Comparison of ENCODE assay signal across 28 mouse cellular contexts in the genomic region with DNA sequence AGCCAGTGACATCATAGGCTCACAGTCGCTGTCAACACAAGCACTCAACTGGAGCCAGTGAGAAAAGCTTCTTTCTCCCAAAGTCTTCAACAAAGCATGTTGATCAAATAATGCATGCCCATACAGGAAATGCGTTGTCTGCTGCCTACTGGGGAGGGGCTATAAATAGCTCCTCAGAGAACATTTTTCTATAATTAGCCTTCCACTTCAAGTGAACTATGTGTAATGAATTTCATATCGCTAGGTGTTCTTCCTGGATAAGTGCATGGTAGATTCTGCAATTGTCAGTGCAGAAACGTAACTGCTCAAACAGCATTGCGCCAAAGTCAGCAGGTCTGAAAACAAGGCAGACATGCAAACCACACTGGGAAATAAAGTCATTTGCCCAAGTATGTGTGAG. TPM values are rescaled to one million over a fixed set of nuclear protein-coding genes. Genes with fewer than 3 reads are reported as not detected.
DNase-seq lines count a peak whose midpoint lies in the region; ATAC-seq and TF ChIP-seq lines count a peak whose summit lies in the region.
"Had no signal": no experiment of that assay in that cellular context is flagged by ENCODE, and none has a peak within 500 bp of the region (broad histone marks: within the 10 kb centered on the region; RNA-seq: fewer than 3 reads in every experiment).

No protein-coding gene starts in this region.

- no peak overlapping the region for H3K4me2 ChIP-seq in forebrain, postnatal 0 days (ENCODE audit: low read depth)
- H3K4me2 ChIP-seq in forebrain, embryonic 15.5 days (replicated peaks) = no peak overlapping the region
- H3K4me2 ChIP-seq in heart, embryonic 16.5 days (ENCODE audit: low read depth, low read length) = no peak overlapping the region
- H3K4me2 ChIP-seq in midbrain, embryonic 13.5 days (replicated peaks) = no peak overlapping the region
- H3K4me2 ChIP-seq: forebrain, embryonic 12.5 days; hindbrain, embryonic 15.5 days; intestine, embryonic 15.5 days; midbrain, embryonic 12.5 days; neural tube, embryonic 15.5 days had no signal

- TF ChIP-seq POLR2A in brain, embryonic 14.5 days (IDR thresholded peaks at IDR 0.05; ENCODE audit: borderline replicate concordance, extremely low read depth, insufficient read depth, insufficient read length, poor library complexity, severe bottlenecking) = no peak

- H3K27ac ChIP-seq in forebrain, postnatal 0 days (ENCODE audit: low read depth, low read length) = 0 out of 2 replicates have a peak overlapping the region, but pooled peaks have one; percentile 29
- no peak overlapping the region for H3K27ac ChIP-seq in forebrain, embryonic 15.5 days (replicated peaks)
- peak overlapping the region; percentile 80 for H3K27ac ChIP-seq in heart, embryonic 16.5 days (ENCODE audit: low read length)
- no peak overlapping the region for H3K27ac ChIP-seq in left cerebral cortex, adult 2 months
- H3K27ac ChIP-seq in midbrain, embryonic 13.5 days = no peak overlapping the region
- H3K27ac ChIP-seq: forebrain, embryonic 12.5 days; hindbrain, embryonic 15.5 days; intestine, embryonic 15.5 days; limb, embryonic 10.5 days; macrophage; midbrain, embryonic 12.5 days; neural tube, embryonic 15.5 days had no signal

- peak; percentile 17 for DNase-seq in forebrain, postnatal 0 days
- DNase-seq in heart, adult 18-20 months = no peak
- DNase-seq in CD4-positive helper T cell, adult 2 months (ENCODE audit: low read depth, low spot score) = peak; percentile 42
- DNase-seq in brain, embryonic 14.5 days (ENCODE audit: low read depth) = peak; percentile 25
- DNase-seq in left cerebral cortex, adult 2 months (ENCODE audit: extremely low spot score in 1 of 2, low spot score in 2 of 2) = no peak
- DNase-seq: adrenal gland, adult 2 months; cerebellum, adult 9-11 months; gastrocnemius, postnatal 36 days; heart, postnatal 36 days; kidney, adult 9 months; kidney, postnatal 36 days; layer of hippocampus, adult 9-11 months; lung, adult 18-20 months; right cerebral cortex, postnatal 14 days; spleen, adult 18-20 months; thymus, adult 2 months had no signal

- H3K9ac ChIP-seq in forebrain, postnatal 0 days = no peak overlapping the region
- no peak overlapping the region for H3K9ac ChIP-seq in forebrain, embryonic 15.5 days (replicated peaks)
- H3K9ac ChIP-seq in heart, embryonic 16.5 days (ENCODE audit: low read length) = no peak overlapping the region
- H3K9ac ChIP-seq in midbrain, embryonic 13.5 days (replicated peaks) = no peak overlapping the region
- H3K9ac ChIP-seq: forebrain, embryonic 12.5 days; hindbrain, embryonic 15.5 days; intestine, embryonic 15.5 days; midbrain, embryonic 12.5 days; neural tube, embryonic 15.5 days had no signal

- H3K4me3 ChIP-seq in forebrain, postnatal 0 days (ENCODE audit: low read depth, low read length) = no peak overlapping the region
- H3K4me3 ChIP-seq in forebrain, embryonic 15.5 days = no peak overlapping the region
- no peak overlapping the region for H3K4me3 ChIP-seq in heart, embryonic 16.5 days (ENCODE audit: low read length)
- no peak overlapping the region for H3K4me3 ChIP-seq in left cerebral cortex, adult 2 months
- no peak overlapping the region for H3K4me3 ChIP-seq in midbrain, embryonic 13.5 days (replicated peaks)
- H3K4me3 ChIP-seq: forebrain, embryonic 12.5 days; hindbrain, embryonic 15.5 days; intestine, embryonic 15.5 days; limb, embryonic 10.5 days; midbrain, embryonic 12.5 days; myocyte; neural tube, embryonic 15.5 days had no signal

- H3K4me1 ChIP-seq in forebrain, postnatal 0 days (ENCODE audit: insufficient read depth) = no peaks in the 10 kb centered on the region
- no peaks in the 10 kb centered on the region for H3K4me1 ChIP-seq in forebrain, embryonic 15.5 days
- H3K4me1 ChIP-seq in heart, embryonic 16.5 days (ENCODE audit: control insufficient read depth, insufficient read depth, low read length) = peaks cover 16% of the 10 kb centered on the region
- no peaks in the 10 kb centered on the region for H3K4me1 ChIP-seq in midbrain, embryonic 13.5 days (replicated peaks)
- H3K4me1 ChIP-seq: forebrain, embryonic 12.5 days; hindbrain, embryonic 15.5 days; limb, embryonic 10.5 days; midbrain, embryonic 12.5 days had no signal

- H3K9me3 ChIP-seq in forebrain, postnatal 0 days (ENCODE audit: low read length) = no peaks in the 10 kb centered on the region
- H3K9me3 ChIP-seq in forebrain, embryonic 15.5 days = no peaks in the 10 kb centered on the region
- no peaks in the 10 kb centered on the region; the same call in 1 of the 2 replicates for H3K9me3 ChIP-seq in heart, embryonic 16.5 days (replicated peaks; ENCODE audit: control insufficient read depth, low read length)
- H3K9me3 ChIP-seq in midbrain, embryonic 13.5 days = no peaks in the 10 kb centered on the region
- H3K9me3 ChIP-seq: forebrain, embryonic 12.5 days; hindbrain, embryonic 15.5 days; intestine, embryonic 15.5 days; limb, embryonic 10.5 days; midbrain, embryonic 12.5 days; neural tube, embryonic 15.5 days had no signal

- H3K36me3 ChIP-seq in forebrain, postnatal 0 days (ENCODE audit: insufficient read depth) = no peaks in the 10 kb centered on the region
- H3K36me3 ChIP-seq in forebrain, embryonic 15.5 days = no peaks in the 10 kb centered on the region
- H3K36me3 ChIP-seq in heart, embryonic 16.5 days (ENCODE audit: control insufficient read depth, insufficient read depth) = no peaks in the 10 kb centered on the region
- H3K36me3 ChIP-seq in midbrain, embryonic 13.5 days = no peaks in the 10 kb centered on the region
- H3K36me3 ChIP-seq: forebrain, embryonic 12.5 days; hindbrain, embryonic 15.5 days; intestine, embryonic 15.5 days; limb, embryonic 10.5 days; midbrain, embryonic 12.5 days; neural tube, embryonic 15.5 days had no signal

- peak; percentile 67; the same call in 1 of the 2 replicates for ATAC-seq in forebrain, postnatal 0 days
- ATAC-seq in forebrain, embryonic 15.5 days (replicated peaks) = no peak
- ATAC-seq in heart, embryonic 16.5 days (replicated peaks; ENCODE audit: extremely low read depth, insufficient read depth, low FRiP score) = peak; percentile 79
- ATAC-seq in midbrain, embryonic 13.5 days = no peak

- 57% methylated on average over 5 of the region's 5 CpGs for WGBS in forebrain, postnatal 0 days
- WGBS in forebrain, embryonic 15.5 days = 74% methylated on average over 5 of the region's 5 CpGs
- 47% methylated on average over 5 of the region's 5 CpGs for WGBS in heart, embryonic 16.5 days
- 83% methylated on average over 5 of the region's 5 CpGs for WGBS in midbrain, embryonic 13.5 days

- no peak for TF ChIP-seq CTCF in forebrain, postnatal 0 days (IDR thresholded peaks at IDR 0.05; ENCODE audit: low read depth)
- no peak for TF ChIP-seq CTCF in brain, embryonic 14.5 days (IDR thresholded peaks at IDR 0.05; ENCODE audit: borderline replicate concordance, extremely low read depth, insufficient read depth, insufficient read length)
- TF ChIP-seq CTCF in left cerebral cortex, adult 2 months (IDR thresholded peaks at IDR 0.05) = no peak

- no peaks in the 10 kb centered on the region; the same call in 1 of the 2 replicates for H3K27me3 ChIP-seq in forebrain, postnatal 0 days (ENCODE audit: insufficient read depth, low read length)
- no peaks in the 10 kb centered on the region for H3K27me3 ChIP-seq in forebrain, embryonic 15.5 days
- no peaks in the 10 kb centered on the region for H3K27me3 ChIP-seq in heart, embryonic 16.5 days (ENCODE audit: control insufficient read depth, insufficient read depth, low read length)
- H3K27me3 ChIP-seq in midbrain, embryonic 13.5 days = peaks cover 2% of the 10 kb centered on the region
- H3K27me3 ChIP-seq: hindbrain, embryonic 15.5 days; intestine, embryonic 15.5 days had no signal

- intact Hi-C loops in left cerebral cortex, adult 2 months (cut with DNase I) = no loop called here

RNA-seq across cellular contexts. Expression of a gene that starts 7.7 kb away (rescaled TPM):
- total RNA-seq in forebrain, postnatal 0 days (2014; rRNA removed) = 4.6 and 13.1 TPM in 2 replicates
- polyA plus RNA-seq in forebrain, postnatal 0 days (2015; fragmentation: Nextera tagmentation; extraction: Ambion mirVana) = 3.0 and 3.3 TPM in 2 replicates
- polyA plus RNA-seq in forebrain, embryonic 15.5 days (2015; fragmentation: Nextera tagmentation; extraction: Ambion mirVana) = 0.86 and 0.99 TPM in 2 replicates
- 3.1 and 3.7 TPM in 2 replicates for polyA plus RNA-seq in heart, embryonic 16.5 days (2015; fragmentation: Nextera tagmentation; extraction: Ambion mirVana)
- 1 to 10 TPM; 5.3 to 6.6 TPM for total RNA-seq in heart, adult 18-20 months (2021)
- 0.44 and 0.77 TPM in 2 replicates for polyA plus RNA-seq in brain, embryonic 14.5 days (2012; rRNA removed)
- 10 to 100 TPM; 65.7 to 75.6 TPM for total RNA-seq in left cerebral cortex, adult 2 months (2021)
- 0.15 and 0.46 TPM in 2 replicates for polyA plus RNA-seq in midbrain, embryonic 13.5 days (2015; fragmentation: Nextera tagmentation; extraction: Ambion mirVana)
- total RNA-seq: liver, adult 2 months had no signal
- polyA plus RNA-seq: midbrain, embryonic 12.5 days had no signal

Comparison
In these comparisons a context has a peak if more than half of its experiments do, and no peak if none do; other contexts are left out.
1. ATAC-seq: peak in forebrain, postnatal 0 days (single experiment) and heart, embryonic 16.5 days (single experiment); none in forebrain, embryonic 15.5 days (single experiment) and midbrain, embryonic 13.5 days (single experiment).
2. H3K27ac ChIP-seq: peak in forebrain, postnatal 0 days (single experiment) and heart, embryonic 16.5 days (single experiment); none in forebrain, embryonic 15.5 days (single experiment), left cerebral cortex, adult 2 months (single experiment) and midbrain, embryonic 13.5 days (single experiment).
3. DNase-seq: peak in forebrain, postnatal 0 days (single experiment), CD4-positive helper T cell, adult 2 months (single experiment) and brain, embryonic 14.5 days (single experiment); none in heart, adult 18-20 months (0 of 2) and left cerebral cortex, adult 2 months (0 of 2).